Mouse (Mus musculus) G1E (cell line): ENCODE measurements around the gene Lclat1. TPM values are rescaled to one million over a fixed set of nuclear protein-coding genes. Genes with fewer than 3 reads are reported as not detected.

ENCODE experiments used
- ATAC-seq: 2 replicates; pipeline ENCODE4 v1.8.0; 2016; ENCODE audit warnings: mild to moderate bottlenecking; ENCODE audit not compliant: insufficient number of reproducible peaks, poor library complexity, low FRiP score, severe bottlenecking; ENCODE audit errors: extremely low read depth
- DNase-seq: peaks from one replicate; pipeline ENCODE4 v3.0.0; 2012; ENCODE audit warnings: low spot score
- H3K27me3 ChIP-seq: 2 replicates; pipeline ENCODE4 v1.6.1; 2012; ENCODE audit warnings: mild to moderate bottlenecking, low read length, inconsistent platforms; ENCODE audit not compliant: insufficient read depth
- H3K36me3 ChIP-seq: replicated peaks from 2 replicates; pipeline ENCODE3; 2012; ENCODE audit warnings: mild to moderate bottlenecking, inconsistent platforms
- H3K4me1 ChIP-seq: 2 replicates; pipeline ENCODE4 v1.6.1; 2012; ENCODE audit warnings: low read depth, low read length, inconsistent platforms, mixed read lengths; ENCODE audit not compliant: insufficient read depth
- H3K4me3 ChIP-seq: 2 replicates; pipeline ENCODE4 v1.5.1; 2012; ENCODE audit warnings: low read depth, mild to moderate bottlenecking, inconsistent platforms, low read length, moderate library complexity, mixed read lengths
- H3K9me3 ChIP-seq: replicated peaks from 2 replicates; pipeline ENCODE4 v1.6.1; 2012; ENCODE audit warnings: inconsistent platforms
- CTCF ChIP-seq: IDR thresholded peaks from 2 replicates; pipeline ENCODE4 v1.5.1; 2012; ENCODE audit warnings: low read depth, low read length, inconsistent platforms, mixed read lengths
- GATA1 ChIP-seq: IDR thresholded peaks from 2 replicates; pipeline ENCODE4 v1.6.1; 2012; ENCODE audit warnings: borderline replicate concordance, low read length, inconsistent platforms, mixed read lengths
- GATA2 ChIP-seq: IDR thresholded peaks from 2 replicates; pipeline ENCODE4 v1.6.1; 2012; ENCODE audit warnings: low read depth, low read length, inconsistent platforms, borderline replicate concordance
- POLR2AphosphoS5 ChIP-seq: IDR thresholded peaks from 2 replicates; pipeline ENCODE4 v1.6.1; 2012; ENCODE audit warnings: low read depth, low read length, inconsistent platforms; ENCODE audit not compliant: insufficient replicate concordance
- TAL1 ChIP-seq: conservative IDR thresholded peaks from 2 replicates; pipeline ENCODE4 v1.6.1; 2012; ENCODE audit warnings: low read depth, low read length, inconsistent platforms, mixed read lengths
- polyA plus RNA-seq: library from polyadenylated mRNA; stranded (reverse); fragments of >175 nt; gene quantifications from 2 replicates; pipeline ENCODE4 v1.2.3, GENCODE M21; 2012
- total RNA-seq, 2 experiments: library from RNA; stranded (forward) in 1 of 2; stranded (reverse) in 1 of 2; fragments of 200-1000 nt in 1 of 2; fragments of >200 nt in 1 of 2; fragmentation: Nextera tagmentation in 1 of 2; gene quantifications; 2 replicates each; pipeline ENCODE4 v1.2.3; 2014 to 2017

Gene Lclat1
- total and polyA plus RNA-seq, 3 experiments = 5.6 to 25.1 (median 11.8) TPM

DNA sequence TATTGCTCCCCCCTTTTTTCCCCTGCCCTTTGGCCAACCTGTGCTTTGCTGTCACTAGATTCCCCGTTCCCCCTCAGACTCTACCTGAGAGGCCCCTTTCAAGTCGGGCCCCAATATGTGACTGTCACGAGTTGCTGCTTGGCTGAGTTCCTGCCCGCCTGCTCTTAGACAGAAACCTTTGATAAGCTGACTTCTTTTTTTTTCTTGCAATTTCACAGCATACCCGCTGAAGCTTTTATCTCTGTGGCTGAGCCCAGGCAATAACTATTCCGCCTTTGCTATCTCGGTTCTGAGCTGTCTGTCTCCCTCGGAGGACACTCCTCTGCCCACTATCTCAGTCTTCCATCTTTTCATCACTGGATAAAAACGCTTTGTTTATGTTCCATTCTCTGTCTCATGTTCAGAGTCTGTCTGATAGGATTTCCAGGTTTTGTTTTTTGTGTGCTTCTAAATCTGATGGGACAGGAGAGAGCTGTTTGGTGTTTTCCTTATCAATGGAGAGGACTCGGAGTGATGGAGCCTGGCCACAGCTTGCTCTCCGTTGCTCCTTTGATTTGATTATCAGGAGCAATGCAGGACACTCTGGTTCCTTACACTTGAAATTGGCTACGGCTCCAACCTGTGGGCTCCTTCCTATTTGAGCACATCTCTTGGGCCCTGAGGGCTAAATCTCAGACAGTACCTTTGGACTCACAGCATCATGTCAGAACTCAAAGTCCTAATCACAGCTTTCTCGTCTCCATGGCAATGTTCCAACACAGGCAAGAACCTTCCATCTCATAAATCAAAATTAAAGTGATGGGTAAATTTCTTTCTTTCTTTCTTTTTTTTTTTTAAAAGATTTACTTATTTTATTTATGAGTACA is 20.5 kb upstream of the Lclat1 start:
- peaks cover 30% of the 10 kb centered on the region for H3K4me1 ChIP-seq
- H3K27me3 ChIP-seq = peaks cover 14% of the 10 kb centered on the region
- TF ChIP-seq GATA2 (no peak), TAL1 (0 out of 2 replicates have a peak, but pooled peaks have one; percentile 11), POLR2AphosphoS5 (no peak)
- H3K9me3 ChIP-seq = no peaks in the 10 kb centered on the region
- no peaks in the 10 kb centered on the region for H3K36me3 ChIP-seq
- no peak overlapping the region; the same call in 1 of the 2 replicates for H3K4me3 ChIP-seq
- DNase-seq = peak; percentile 6
- ATAC-seq = peak; percentile 93

- no peak overlapping the region for H3K4me3 ChIP-seq
- H3K4me1 ChIP-seq = peaks cover 46% of the 10 kb centered on the region
- H3K27me3 ChIP-seq = peaks cover 9% of the 10 kb centered on the region; the same call in 1 of the 2 replicates
- DNase-seq = no peak
- no peak for TF ChIP-seq GATA2
- no peak for TF ChIP-seq TAL1
- no peak for TF ChIP-seq CTCF
- TF ChIP-seq GATA1 = no peak
- TF ChIP-seq POLR2AphosphoS5 = no peak
- ATAC-seq = no peak
- no peaks in the 10 kb centered on the region for H3K36me3 ChIP-seq
- no peaks in the 10 kb centered on the region for H3K9me3 ChIP-seq
These were observed 16.4 kb upstream of the Lclat1 start for GRCm38 (mm10) chr17:73091368-73091767.

DNA sequence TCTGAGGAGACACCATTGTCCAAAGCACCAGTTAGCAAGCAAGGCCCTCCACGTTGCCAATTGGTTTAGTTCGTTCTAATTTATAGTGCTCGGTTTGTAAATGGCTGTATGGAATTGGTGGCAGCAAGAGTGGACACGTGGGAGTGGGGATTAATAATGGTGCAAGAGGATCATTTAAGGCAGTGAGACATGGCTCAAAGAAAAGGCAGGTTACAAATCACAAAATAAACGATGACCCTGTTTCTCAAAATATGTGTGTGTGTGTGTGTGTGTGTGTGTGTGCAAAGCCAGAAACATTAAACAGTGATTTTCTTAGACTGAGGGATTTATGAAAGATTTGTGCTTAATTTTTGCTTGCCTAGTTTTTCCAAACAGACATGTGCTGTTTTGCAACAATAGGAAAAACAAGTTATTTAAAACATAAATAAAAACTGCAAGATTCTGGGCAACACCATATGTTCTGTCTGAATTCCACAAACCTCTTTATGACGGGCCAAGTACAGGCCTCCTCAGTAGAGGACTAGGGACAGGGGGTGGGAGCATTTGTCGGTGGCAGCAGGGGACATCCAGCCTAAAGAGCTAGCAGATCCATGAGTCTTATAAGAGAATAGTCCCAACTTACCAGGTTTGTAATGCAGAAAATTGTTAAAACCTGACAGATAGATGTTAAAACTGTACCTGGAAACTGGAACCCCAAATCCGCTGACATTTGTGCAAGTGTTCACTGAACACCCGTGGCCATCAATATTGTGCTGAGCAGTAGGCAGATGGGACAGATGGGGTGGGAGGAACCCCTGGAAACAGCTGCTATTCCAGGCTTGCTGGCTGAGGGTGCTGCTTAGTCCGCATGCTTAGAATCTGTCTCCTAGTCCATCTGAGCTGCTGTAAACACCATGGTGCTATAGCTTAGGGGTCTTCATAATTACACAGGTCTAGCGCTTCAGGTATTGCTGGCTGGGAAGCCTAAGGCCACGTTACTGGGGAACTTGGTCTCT is 15.4 kb upstream of the Lclat1 start:
- no peak overlapping the region for H3K4me3 ChIP-seq
- peaks cover 42% of the 10 kb centered on the region for H3K4me1 ChIP-seq
- DNase-seq (no peak), ATAC-seq (no peak)
- H3K27me3 ChIP-seq = peaks cover 9% of the 10 kb centered on the region; the same call in 1 of the 2 replicates
- H3K9me3 ChIP-seq = no peaks in the 10 kb centered on the region
- no peak for TF ChIP-seq GATA1
- TF ChIP-seq TAL1 = no peak
- no peak for TF ChIP-seq CTCF
- TF ChIP-seq GATA2 = no peak
- TF ChIP-seq POLR2AphosphoS5 = no peak
- no peaks in the 10 kb centered on the region for H3K36me3 ChIP-seq

DNA sequence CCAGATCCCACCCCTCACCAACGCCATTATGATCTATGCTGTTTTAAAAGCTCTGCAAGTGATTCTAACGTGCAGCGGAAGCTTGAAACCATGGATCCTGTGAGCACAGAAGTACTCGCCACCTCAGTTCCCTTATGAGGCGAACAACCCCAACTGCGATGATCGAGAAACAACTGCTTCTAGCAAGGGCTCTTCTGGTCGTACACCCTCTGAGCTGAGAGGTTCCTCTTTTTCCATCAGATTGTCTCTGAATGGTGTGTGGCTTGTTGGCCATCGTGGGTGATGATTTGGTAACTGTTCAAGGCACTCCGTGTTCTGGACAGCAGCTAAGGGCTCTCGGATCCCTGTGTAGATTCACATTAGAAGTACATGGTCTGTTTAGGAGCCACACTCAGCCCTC is 12.7 kb upstream of the Lclat1 start:
- Histone ChIP-seq H3K4me3 (no peak overlapping the region), H3K36me3 (no peaks in the 10 kb centered on the region), H3K4me1 (peaks cover 35% of the 10 kb centered on the region), H3K9me3 (no peaks in the 10 kb centered on the region), H3K27me3 (peaks cover 11% of the 10 kb centered on the region; the same call in 1 of the 2 replicates)
- ATAC-seq (peak; percentile 68), DNase-seq (peak; percentile 12)
- TF ChIP-seq POLR2AphosphoS5 = no peak
- no peak for TF ChIP-seq CTCF
- TF ChIP-seq TAL1 = no peak
- TF ChIP-seq GATA1 = no peak
- TF ChIP-seq GATA2 = no peak

- Histone ChIP-seq H3K9me3 (peaks cover 3% of the 10 kb centered on the region), H3K4me1 (peaks cover 35% of the 10 kb centered on the region), H3K4me3 (no peak overlapping the region), H3K27me3 (peaks cover 11% of the 10 kb centered on the region; the same call in 1 of the 2 replicates), H3K36me3 (no peaks in the 10 kb centered on the region)
- ATAC-seq (no peak), DNase-seq (no peak)
- TF ChIP-seq CTCF (no peak), GATA2 (no peak), TAL1 (no peak), GATA1 (no peak), POLR2AphosphoS5 (no peak)
These were observed 12.2 kb upstream of the Lclat1 start for GRCm38 (mm10) chr17:73095585-73095984.

- no peaks in the 10 kb centered on the region for H3K36me3 ChIP-seq
- peak; percentile 14 for DNase-seq
- peaks cover 32% of the 10 kb centered on the region for H3K4me1 ChIP-seq
- no peak overlapping the region for H3K4me3 ChIP-seq
- peaks cover 11% of the 10 kb centered on the region; the same call in 1 of the 2 replicates for H3K27me3 ChIP-seq
- no peak; the same call in 1 of the 2 replicates for ATAC-seq
- no peak for TF ChIP-seq GATA1
- peak; percentile 65 for TF ChIP-seq CTCF
- H3K9me3 ChIP-seq = peaks cover 9% of the 10 kb centered on the region
These were observed 11.3 kb upstream of the Lclat1 start for GRCm38 (mm10) chr17:73096484-73096883.
